In the genomic region with DNA sequence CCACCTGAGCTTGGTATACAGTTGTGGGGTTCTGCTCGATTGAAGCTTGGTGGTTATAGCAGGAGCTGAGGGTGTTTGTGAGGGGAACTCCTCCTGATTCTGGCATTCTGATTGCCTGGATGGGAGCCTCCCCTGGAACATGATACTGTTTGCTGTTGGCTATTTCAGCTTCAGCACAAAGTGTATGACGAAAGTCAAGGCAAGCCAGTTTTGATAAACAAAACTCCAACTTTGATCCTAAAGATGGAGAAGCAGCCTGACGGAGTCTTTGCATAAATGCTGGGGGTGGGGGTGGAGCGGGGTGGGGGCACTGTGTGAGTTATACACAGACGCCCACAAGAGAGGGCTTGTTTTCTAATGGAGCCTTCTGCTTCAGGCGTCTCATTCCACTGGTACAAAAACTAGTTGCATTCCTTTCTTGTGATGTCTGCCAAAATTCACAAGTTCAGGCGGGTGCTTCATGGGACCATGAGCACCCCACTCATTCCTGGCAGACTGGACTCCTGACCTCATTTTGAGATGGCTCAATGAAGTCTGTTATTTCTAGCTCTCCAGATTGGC, we compare ENCODE assay signal across 8 mouse cellular contexts. TPM values are rescaled to one million over a fixed set of nuclear protein-coding genes. Genes with fewer than 3 reads are reported as not detected.
DNase-seq lines count a peak whose midpoint lies in the region; ATAC-seq lines count a peak whose summit lies in the region.

No protein-coding gene starts in this region.

- no peaks in the 10 kb centered on the region for H3K9me3 ChIP-seq in neural tube, embryonic 15.5 days (replicated peaks)

- ATAC-seq in neural tube, embryonic 15.5 days (ENCODE audit: low FRiP score) = no peak

- H3K4me2 ChIP-seq in neural tube, embryonic 15.5 days = no peak overlapping the region

- no peak overlapping the region for H3K4me3 ChIP-seq in neural tube, embryonic 15.5 days (replicated peaks)

- no peak overlapping the region for H3K27ac ChIP-seq in neural tube, embryonic 15.5 days (replicated peaks)

- no peaks in the 10 kb centered on the region for H3K27me3 ChIP-seq in neural tube, embryonic 15.5 days (replicated peaks)

- H3K9ac ChIP-seq in neural tube, embryonic 15.5 days (replicated peaks) = no peak overlapping the region

- peak; percentile 19 for DNase-seq in adrenal gland, postnatal 10 days
- no peak for DNase-seq in adrenal gland, adult 18-20 months (ENCODE audit: low spot score in 2 of 2)
- peak; percentile 21 to 30 for DNase-seq in right cerebral cortex, postnatal 10 days (ENCODE audit: low spot score in 2 of 2)
- no peak for DNase-seq in right cerebral cortex, postnatal 14 days
- peak; percentile 85 for DNase-seq in kidney, adult 9 months
- peak; percentile 62 for DNase-seq in skeletal muscle tissue, adult 2 months (ENCODE audit: low read depth, low spot score)
- DNase-seq in thymus, postnatal 36 days = no peak

- WGBS in neural tube, embryonic 15.5 days = 68% methylated on average over 7 of the region's 7 CpGs

- no peaks in the 10 kb centered on the region for H3K4me1 ChIP-seq in neural tube, embryonic 15.5 days

- no peaks in the 10 kb centered on the region for H3K36me3 ChIP-seq in neural tube, embryonic 15.5 days

RNA-seq across cellular contexts. Expression of a gene that starts 30.2 kb away (rescaled TPM):
- total RNA-seq in adrenal gland, postnatal 10 days (2021) = 100 to 1,000 TPM; 254 to 384 TPM
- 100 to 1,000 TPM; 216 to 657 TPM for total RNA-seq in adrenal gland, adult 18-20 months (2021)
- 168 and 392 TPM in 2 replicates for polyA plus RNA-seq in neural tube, embryonic 15.5 days (2015; fragmentation: Nextera tagmentation; extraction: Ambion mirVana)

RNA-seq across cellular contexts. Expression of a gene that starts 31.2 kb away (rescaled TPM):
- total RNA-seq in adrenal gland, postnatal 10 days (2021) = 1 to 10 TPM; 3.9 to 5.9 TPM
- total RNA-seq in adrenal gland, adult 18-20 months (2021) = 1 to 10 TPM; 3.2 to 4.4 TPM
- polyA plus RNA-seq in neural tube, embryonic 15.5 days (2015; fragmentation: Nextera tagmentation; extraction: Ambion mirVana) = 23.5 and 32.1 TPM in 2 replicates

Comparison
In these comparisons a context has a peak if more than half of its experiments do, and no peak if none do; other contexts are left out.
1. DNase-seq: peak in adrenal gland, postnatal 10 days (single experiment), right cerebral cortex, postnatal 10 days (2 of 2), kidney, adult 9 months (single experiment) and skeletal muscle tissue, adult 2 months (single experiment); none in adrenal gland, adult 18-20 months (0 of 2), right cerebral cortex, postnatal 14 days (single experiment) and thymus, postnatal 36 days (0 of 2).